Mouse (Mus musculus): ENCODE results near the gene Oprm1.

- TF ChIP-seq CTCF (IDR thresholded peaks at IDR 0.05; ENCODE audit: borderline replicate concordance, insufficient read depth, low read depth, low read length) (no peak), POLR2A (IDR thresholded peaks at IDR 0.05; ENCODE audit: borderline replicate concordance, insufficient read depth, low read length) (no peak)
Observed at GRCm38 (mm10) chr10:6982751-6983151, 224.4 kb downstream of the Oprm1 start.
